Mouse (Mus musculus) frontal cortex, adult 2 months (tissue): ENCODE measurements around the gene Tsc22d1. TPM values are rescaled to one million over a fixed set of nuclear protein-coding genes. Genes with fewer than 3 reads are reported as not detected.

Experiments
- DNase-seq, 2 experiments: peaks; one replicate each; pipeline ENCODE4 v3.0.0; 2022; ENCODE audit warnings: low spot score in 1 of 2; ENCODE audit errors: extremely low spot score in 1 of 2
- polyA plus RNA-seq: library from polyadenylated mRNA; depleted of rRNA; stranded (reverse); fragments of >200 nt; gene quantifications from 2 replicates; pipeline ENCODE4 v1.2.3, GENCODE M21; 2012

The Tsc22d1 gene
- polyA plus RNA-seq, 1 experiment: 386 TPM

DNA sequence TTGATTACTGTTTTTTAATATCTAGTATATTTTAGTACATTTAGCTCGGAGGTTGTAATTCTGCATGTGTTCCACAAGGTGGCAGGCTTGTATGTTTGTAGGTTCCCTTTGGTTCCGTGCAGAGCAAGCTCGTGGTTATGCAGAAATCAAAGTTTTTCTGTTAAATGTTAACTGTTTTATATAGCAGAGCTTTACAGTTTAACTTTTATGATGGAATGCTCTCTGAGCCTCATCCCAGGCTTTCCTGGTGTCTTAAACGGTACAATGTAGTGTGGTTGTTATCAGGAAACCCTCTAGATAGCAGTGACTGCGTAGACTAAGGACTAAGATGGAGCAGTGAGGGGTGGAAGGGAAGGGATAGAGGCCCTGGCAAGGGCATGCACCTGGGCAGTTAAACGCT lies 65.1 kb downstream of the Tsc22d1 start:
- DNase-seq: peak in 1 of 2 experiments; percentile 71

DNA sequence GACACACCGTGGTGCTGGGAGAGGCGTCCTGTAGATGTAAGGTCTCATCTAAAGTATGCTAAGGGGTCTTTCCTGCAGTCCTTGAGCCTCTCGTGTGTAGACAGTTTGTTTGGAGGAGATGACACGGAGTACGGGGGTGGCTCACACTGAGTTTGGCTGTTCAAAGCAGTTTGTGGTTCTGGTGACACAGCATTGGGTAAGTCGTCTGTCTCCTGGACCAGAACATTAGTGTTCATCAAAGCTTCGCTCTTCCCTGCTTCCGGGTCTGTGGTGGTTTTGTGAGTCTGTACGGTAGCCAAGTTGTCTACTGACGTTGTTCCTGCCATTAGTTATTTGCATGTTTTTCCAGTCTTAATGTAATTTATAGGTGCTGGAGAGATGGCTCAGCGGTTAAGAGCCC lies 65.7 kb downstream of the Tsc22d1 start:
- no peak for DNase-seq

DNA sequence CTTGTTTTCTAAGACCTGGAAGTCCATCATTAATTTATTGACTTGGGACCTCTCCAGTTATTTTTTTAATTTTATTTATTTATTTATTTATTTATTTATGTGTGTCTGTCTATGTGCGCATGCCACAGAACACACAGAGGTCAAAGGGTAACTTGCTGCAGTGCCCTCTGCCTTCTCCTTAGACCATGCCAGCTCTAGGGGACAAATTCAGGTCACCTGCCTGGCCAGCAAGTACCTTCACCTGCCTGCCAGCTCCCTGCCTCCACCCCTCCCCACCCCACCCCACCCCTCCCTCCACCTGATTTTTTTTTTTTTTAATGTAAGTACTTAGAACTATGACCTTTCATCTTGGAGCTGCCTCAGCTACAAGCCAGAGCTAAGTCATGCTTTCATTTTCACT lies 68.9 kb downstream of the Tsc22d1 start:
- no peak for DNase-seq

DNA sequence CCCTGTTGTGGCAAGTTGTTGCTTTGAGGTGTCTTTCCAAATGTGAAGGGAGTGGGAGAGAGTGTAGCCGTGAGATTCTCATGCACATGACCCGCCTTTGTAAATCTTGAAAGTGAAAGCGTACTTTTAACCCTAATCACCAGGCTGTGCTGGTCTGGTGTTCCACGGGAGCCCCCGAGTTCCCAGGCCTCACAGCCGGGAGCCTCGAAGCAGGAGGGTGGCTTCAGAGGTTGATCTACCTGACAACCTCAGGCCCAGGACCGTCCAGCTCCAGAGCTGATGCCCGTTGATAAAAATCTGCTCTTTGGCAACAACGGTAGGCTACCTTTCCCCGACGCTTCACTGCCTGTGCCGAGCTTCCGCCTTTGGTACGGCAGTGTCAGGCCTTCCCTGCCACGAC lies 72.8 kb downstream of the Tsc22d1 start:
- no peak for DNase-seq

GRCm38 (mm10) chr14:76488101-76489044 lies 73.6 kb downstream of the Tsc22d1 start:
- no peak for DNase-seq

DNA sequence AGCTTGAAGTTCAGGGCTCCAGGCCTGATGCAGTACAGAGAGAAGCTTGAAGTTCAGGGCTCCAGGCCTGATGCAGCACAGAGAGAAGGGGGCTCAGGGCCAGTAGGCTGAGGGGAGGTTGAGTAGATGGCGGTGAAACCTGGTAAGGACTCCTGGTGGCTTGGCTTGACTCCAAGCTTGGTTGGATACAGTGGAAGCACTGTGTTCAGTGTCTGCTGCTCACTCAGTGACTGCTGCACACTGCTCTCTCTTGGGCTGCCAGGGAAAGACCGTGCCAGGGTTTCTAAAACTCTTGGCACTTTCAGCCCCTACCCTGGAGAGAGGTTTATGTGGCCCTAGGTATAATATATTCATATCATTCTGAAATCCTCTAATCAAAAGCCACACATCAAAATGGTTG lies 74.4 kb downstream of the Tsc22d1 start:
- no peak for DNase-seq

DNA sequence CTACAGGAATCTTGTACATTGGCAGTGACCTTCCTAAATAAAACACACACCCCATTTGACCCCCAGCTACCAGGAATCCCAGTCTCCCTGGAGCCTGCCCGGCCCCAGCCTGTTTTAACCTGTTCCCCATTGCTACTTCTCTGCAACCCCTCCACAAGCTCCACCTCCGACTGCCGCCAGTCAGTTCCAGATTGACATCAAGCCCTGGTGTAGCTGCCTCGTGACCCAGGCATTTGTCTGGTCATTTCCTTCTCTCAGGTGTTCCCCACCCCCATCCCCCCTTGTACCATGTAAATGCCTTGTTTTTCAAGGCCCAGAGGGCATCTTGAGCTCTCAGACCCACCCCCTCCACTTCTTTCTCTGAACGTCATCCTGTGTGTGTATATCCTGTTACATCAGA lies 80.3 kb downstream of the Tsc22d1 start:
- DNase-seq: no peak

- DNase-seq: no peak
Measured at GRCm38 (mm10) chr14:76497187-76497586, 82.4 kb downstream of the Tsc22d1 start.

- DNase-seq: no peak
Measured at GRCm38 (mm10) chr14:76498210-76498609, 83.4 kb downstream of the Tsc22d1 start.

DNA sequence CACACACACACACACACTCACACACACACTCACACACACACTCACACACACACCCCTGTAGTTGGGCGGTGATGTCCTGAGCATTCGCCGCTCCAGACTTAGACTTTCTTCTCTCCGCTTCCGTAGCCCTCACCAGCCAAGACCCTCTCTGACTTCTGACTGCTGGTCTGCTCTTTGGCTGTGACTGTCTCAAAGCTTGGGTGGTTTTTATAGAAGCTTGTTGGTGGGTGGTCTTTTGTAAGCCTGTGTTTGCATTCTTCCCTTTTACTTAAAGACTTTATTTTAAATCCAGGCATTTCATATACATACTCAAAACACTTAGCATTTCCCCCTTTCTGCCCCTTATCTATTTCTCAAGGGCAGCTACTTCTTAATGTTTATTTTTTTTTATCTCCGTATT lies 84.7 kb downstream of the Tsc22d1 start:
- DNase-seq: no peak

DNA sequence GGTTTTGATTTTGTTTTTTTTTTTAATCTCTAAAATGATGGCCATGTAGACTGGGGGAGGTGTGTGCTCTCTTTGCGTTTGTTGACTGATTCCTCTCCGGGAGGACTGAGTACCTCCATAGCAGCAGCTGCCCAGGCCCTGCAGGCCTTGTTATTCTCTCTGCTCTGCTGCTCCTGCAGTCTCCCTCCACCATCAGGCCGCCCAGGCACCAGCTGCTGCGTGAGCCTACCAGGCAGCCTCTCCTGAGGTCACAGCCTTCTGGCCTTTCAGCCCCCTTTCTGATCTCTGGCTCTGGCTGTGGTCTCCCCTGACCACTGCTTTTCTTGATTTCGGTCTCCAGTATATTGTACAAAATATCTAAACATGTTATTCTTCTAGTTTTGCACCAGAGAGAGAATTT lies 85.3 kb downstream of the Tsc22d1 start:
- no peak for DNase-seq

DNA sequence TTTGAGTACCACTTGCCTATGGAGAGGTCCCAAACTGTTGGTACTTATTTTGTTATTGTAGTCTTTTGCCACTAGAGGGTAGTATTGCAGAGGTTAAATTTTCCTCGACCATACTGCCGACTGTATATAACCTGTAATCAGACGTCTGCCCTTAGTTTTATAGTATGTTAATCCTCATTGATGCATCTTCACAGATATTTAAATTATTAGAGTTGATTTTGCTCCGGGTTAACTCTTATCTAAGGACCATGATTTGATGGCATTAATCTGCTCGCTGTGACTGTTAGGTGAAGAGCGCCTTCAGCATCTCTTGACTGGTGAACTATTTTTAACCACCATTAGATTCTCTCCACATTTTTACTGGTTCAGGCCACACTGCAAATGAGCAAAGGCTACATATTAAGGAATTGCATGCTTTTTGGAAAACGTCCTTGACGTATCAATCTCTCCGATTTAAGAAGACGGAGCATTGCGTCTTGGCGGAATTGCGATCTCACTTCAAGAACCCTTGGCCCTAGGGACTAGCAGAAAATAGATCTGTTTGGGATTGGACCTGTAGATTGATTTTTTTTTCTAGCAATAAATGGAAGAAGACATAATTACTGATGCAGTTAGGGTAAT lies 88.6 kb downstream of the Tsc22d1 start:
- peak in 1 of 2 experiments; percentile 60 for DNase-seq

- DNase-seq: peak; percentile 86 to 94
Measured at GRCm38 (mm10) chr14:76504121-76504737, 89.5 kb downstream of the Tsc22d1 start.

DNA sequence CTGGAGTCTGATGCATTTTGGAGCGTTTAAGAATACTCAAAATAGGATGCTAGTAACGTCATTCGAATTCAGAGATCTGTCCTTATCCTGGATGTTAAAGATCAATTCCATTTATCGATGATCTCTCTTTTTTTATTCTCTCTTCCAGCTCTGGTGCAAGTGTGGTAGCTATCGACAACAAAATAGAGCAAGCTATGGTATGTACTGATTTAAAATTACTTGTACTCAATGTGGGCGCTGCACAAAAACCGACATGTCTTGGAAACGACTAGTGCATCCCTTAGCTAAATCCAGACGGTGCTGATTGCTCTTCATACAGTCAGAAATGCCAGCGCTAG lies 90.3 kb downstream of the Tsc22d1 start:
- peak in 1 of 2 experiments; percentile 51 for DNase-seq

GRCm38 (mm10) chr14:76505439-76506220 lies 90.9 kb downstream of the Tsc22d1 start:
- peak; percentile 77 to 90 for DNase-seq

- no peak for DNase-seq
Measured at GRCm38 (mm10) chr14:76506425-76507205, 91.9 kb downstream of the Tsc22d1 start.

DNA sequence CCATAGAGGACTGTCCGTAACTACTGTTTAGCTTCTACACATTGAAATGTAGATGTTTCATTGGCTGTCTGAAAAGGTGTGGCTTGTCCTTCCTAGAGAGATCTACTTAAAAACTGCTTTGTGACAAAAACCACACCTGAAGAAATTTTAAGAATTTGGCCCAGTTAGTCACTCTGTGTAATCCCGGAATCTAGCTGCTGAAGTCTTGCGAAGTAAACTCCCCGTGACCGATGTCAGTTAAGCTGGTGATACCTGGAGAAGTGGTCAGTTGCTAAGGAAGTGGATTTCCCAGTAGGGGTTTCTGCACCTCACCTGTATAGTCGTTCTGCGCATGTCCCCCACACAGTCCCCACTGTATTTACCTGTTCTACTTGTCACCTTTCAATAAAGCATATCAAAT lies 92.6 kb downstream of the Tsc22d1 start:
- no peak for DNase-seq

GRCm38 (mm10) chr14:76507804-76508500 lies 93.2 kb downstream of the Tsc22d1 start:
- DNase-seq: no peak

- no peak for DNase-seq
Measured at GRCm38 (mm10) chr14:76508701-76509100, 93.9 kb downstream of the Tsc22d1 start.
